ENCODE assay signal across 9 mouse cellular contexts in genomic region chr1:194629135-194629689, GRCm38 (mm10). TPM values are rescaled to one million over a fixed set of nuclear protein-coding genes. Genes with fewer than 3 reads are reported as not detected.
DNase-seq lines count a peak whose midpoint lies in the region; ATAC-seq and TF ChIP-seq lines count a peak whose summit lies in the region.
"Had no signal": no experiment of that assay in that cellular context is flagged by ENCODE, and none has a peak within 500 bp of the region (broad histone marks: within the 10 kb centered on the region; RNA-seq: fewer than 3 reads in every experiment).

No protein-coding gene starts in this region.

- peak; percentile 79 for ATAC-seq in forebrain, postnatal 0 days
- peak; percentile 48 for ATAC-seq in midbrain, embryonic 12.5 days (ENCODE audit: low FRiP score, low read depth)
- ATAC-seq in inflammation-experienced regulatory T-cells, adult 6 months, result no peak

- H3K36me3 ChIP-seq in forebrain, postnatal 0 days (ENCODE audit: insufficient read depth), result no peaks in the 10 kb centered on the region
- H3K36me3 ChIP-seq in midbrain, embryonic 12.5 days, result no peaks in the 10 kb centered on the region
- H3K36me3 ChIP-seq: heart, embryonic 15.5 days had no signal

- H3K4me1 ChIP-seq in forebrain, postnatal 0 days (ENCODE audit: insufficient read depth), result peaks cover 58% of the 10 kb centered on the region
- H3K4me1 ChIP-seq in midbrain, embryonic 12.5 days, result peaks cover 73% of the 10 kb centered on the region

- no peak for TF ChIP-seq CTCF in forebrain, postnatal 0 days (IDR thresholded peaks at IDR 0.05; ENCODE audit: low read depth)

- no peaks in the 10 kb centered on the region for H3K9me3 ChIP-seq in forebrain, postnatal 0 days (ENCODE audit: low read length)
- no peaks in the 10 kb centered on the region for H3K9me3 ChIP-seq in midbrain, embryonic 12.5 days
- H3K9me3 ChIP-seq: heart, embryonic 15.5 days had no signal

- H3K27me3 ChIP-seq in forebrain, postnatal 0 days (ENCODE audit: insufficient read depth, low read length), result no peaks in the 10 kb centered on the region
- H3K27me3 ChIP-seq in midbrain, embryonic 12.5 days, result peaks cover 11% of the 10 kb centered on the region
- H3K27me3 ChIP-seq: heart, embryonic 15.5 days had no signal

- peak; percentile 23 to 36 for DNase-seq in cerebellum, postnatal 10 days
- no peak for DNase-seq in cerebellum, adult 11 months
- peak; percentile 55 for DNase-seq in adipocyte (ENCODE audit: low spot score)
- peak; percentile 48 for DNase-seq in forebrain, postnatal 0 days
- no peak for DNase-seq in urinary bladder, postnatal 36 days (ENCODE audit: low spot score in 2 of 2)
- DNase-seq in layer of hippocampus, postnatal 36 days, result no peak

- H3K4me2 ChIP-seq in forebrain, postnatal 0 days (ENCODE audit: low read depth), result peak overlapping the region; percentile 89
- no peak overlapping the region; the same call in 1 of the 2 replicates for H3K4me2 ChIP-seq in midbrain, embryonic 12.5 days (replicated peaks)
- H3K4me2 ChIP-seq: heart, embryonic 15.5 days had no signal

- H3K4me3 ChIP-seq in forebrain, postnatal 0 days (ENCODE audit: low read depth, low read length), result no peak overlapping the region
- no peak overlapping the region for H3K4me3 ChIP-seq in midbrain, embryonic 12.5 days
- H3K4me3 ChIP-seq: heart, embryonic 15.5 days had no signal

- H3K27ac ChIP-seq in forebrain, postnatal 0 days (ENCODE audit: low read depth, low read length), result peak overlapping the region; percentile 24; the same call in 1 of the 2 replicates
- peak overlapping the region; percentile 58 for H3K27ac ChIP-seq in midbrain, embryonic 12.5 days (replicated peaks)

- H3K9ac ChIP-seq in forebrain, postnatal 0 days, result no peak overlapping the region
- H3K9ac ChIP-seq in midbrain, embryonic 12.5 days (replicated peaks), result no peak overlapping the region
- H3K9ac ChIP-seq: heart, embryonic 15.5 days had no signal

- WGBS in forebrain, postnatal 0 days, result 12% methylated on average over 2 of the region's 2 CpGs
- 0% methylated on average over 2 of the region's 2 CpGs for WGBS in midbrain, embryonic 12.5 days

RNA-seq across cellular contexts. Expression of gene Plxna2, which starts 11.2 kb away (rescaled TPM):
- 69.3 and 83.6 TPM in 2 replicates for total RNA-seq in forebrain, postnatal 0 days (2014; rRNA removed)
- polyA plus RNA-seq in forebrain, postnatal 0 days (2015; fragmentation: Nextera tagmentation; extraction: Ambion mirVana), result 14.5 and 18.6 TPM in 2 replicates
- 19.0 and 19.3 TPM in 2 replicates for polyA plus RNA-seq in midbrain, embryonic 12.5 days (2016; fragmentation: Nextera tagmentation; extraction: Ambion mirVana)
- polyA plus RNA-seq in inflammation-experienced regulatory T-cells, adult 6 months (2017; shearing (Covaris generic)), result under 1 TPM in 1 of 3 experiments, not detected in 2; 0.15 TPM
- total RNA-seq in layer of hippocampus, postnatal 36 days (2021), result 10 to 100 TPM; 65.0 to 73.0 TPM

Comparison
In these comparisons a context has a peak if more than half of its experiments do, and no peak if none do; other contexts are left out.
1. DNase-seq: peak in cerebellum, postnatal 10 days (2 of 2), adipocyte (single experiment) and forebrain, postnatal 0 days (single experiment); none in cerebellum, adult 11 months (single experiment), urinary bladder, postnatal 36 days (0 of 2) and layer of hippocampus, postnatal 36 days (0 of 2).
2. RNA of gene Plxna2, which starts 11.2 kb away (polyA plus RNA-seq): 19.0 to 19.3 TPM in midbrain, embryonic 12.5 days and 14.5 to 18.6 TPM in forebrain, postnatal 0 days; 0.15 TPM in inflammation-experienced regulatory T-cells, adult 6 months; every median in the first group is over 10 times any median in the second.